Mouse (Mus musculus) gastrocnemius, postnatal 14 days (tissue): Measurements from ENCODE around the gene Fbxw24. TPM values are rescaled to one million over a fixed set of nuclear protein-coding genes. Genes with fewer than 3 reads are reported as not detected.
"Not testable (repeated sequence)": the region's sequence is repeated elsewhere in the genome, so short reads cannot be mapped to it uniquely, and the experiment has no call there.

Experiments
- DNase-seq: peaks from one replicate; pipeline ENCODE4 v3.0.0; 2021; ENCODE audit warnings: mixed read lengths
- intact Hi-C: fragments of 180-260 bp; cut with DNase I; formaldehyde crosslinking; loops from one replicate; pipeline ENCODE4 v1.15.1; 2025; ENCODE audit warnings: low total_unique reads
- long read RNA-seq, 2 experiments: library from polyadenylated mRNA; stranded (forward); transcript quantifications; one replicate each; pipeline ENCODE4 v2.0.0; 2021
- total RNA-seq, 2 experiments: library from RNA; stranded (reverse); gene quantifications; 2 replicates each; pipeline ENCODE4 v1.2.3; 2021

The Fbxw24 gene
- not detected for total RNA-seq
- long read RNA-seq, experiment 1, result 0 reads
- long read RNA-seq, experiment 2, result 0 reads

DNA sequence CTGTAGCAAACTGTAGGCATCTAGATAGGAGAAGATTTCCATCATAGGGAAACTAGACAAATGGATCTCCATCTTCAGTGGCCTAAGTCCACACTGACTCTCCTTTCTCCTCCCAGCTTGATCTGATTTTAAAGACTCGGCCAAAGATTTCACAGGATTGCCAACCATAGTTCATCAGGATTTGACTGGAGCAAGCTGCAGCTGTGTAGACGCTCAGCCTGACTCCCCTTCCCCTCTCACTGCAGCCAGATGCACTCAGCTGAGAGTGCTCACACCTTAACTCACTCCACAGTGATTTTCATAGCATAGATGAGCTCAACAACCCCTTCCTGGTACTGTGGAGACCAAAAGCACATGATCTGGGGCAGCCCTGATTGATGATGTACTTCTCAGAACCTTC is at the start of gene Fbxw24:
Fbxw24 (minus strand) TSS at position 101 of the 400 bp plus-strand sequence.
- intact Hi-C loops, DNase-seq: not testable (repeated sequence)

- intact Hi-C loops, DNase-seq: not testable (repeated sequence)
These were observed 38.7 kb upstream of the Fbxw24 start, which contains the start of gene Fbxw25 for GRCm38 (mm10) chr9:109664552-109664951. Fbxw25 (minus strand) TSS chr9:109664652.

GRCm38 (mm10) chr9:109606837-109607236 is 19.0 kb downstream of the Fbxw24 start:
- intact Hi-C loops, DNase-seq: not testable (repeated sequence)

DNA sequence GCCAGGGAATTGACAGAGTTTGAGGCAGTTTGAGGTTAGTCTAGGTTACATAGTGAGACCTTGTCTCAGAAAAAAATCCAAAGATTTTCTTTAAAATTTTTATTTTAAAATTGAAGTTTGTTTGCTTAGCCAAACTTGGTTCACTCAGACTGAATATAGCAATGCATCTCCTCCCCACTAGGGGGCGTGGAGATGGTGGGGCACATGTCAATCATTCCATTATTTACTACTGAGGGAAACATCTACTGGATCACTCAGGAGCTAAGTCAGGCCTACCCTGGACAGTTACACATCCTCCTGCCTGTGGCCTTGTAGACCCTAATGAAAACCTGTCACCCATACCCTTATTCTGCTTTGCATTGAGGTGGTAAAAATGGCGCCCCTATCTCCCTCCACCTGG is 23.7 kb downstream of the Fbxw24 start:
- DNase-seq, intact Hi-C loops: not testable (repeated sequence)

- intact Hi-C loops, result no loop called here
These were observed 28.6 kb downstream of the Fbxw24 start for GRCm38 (mm10) chr9:109597226-109597625.

DNA sequence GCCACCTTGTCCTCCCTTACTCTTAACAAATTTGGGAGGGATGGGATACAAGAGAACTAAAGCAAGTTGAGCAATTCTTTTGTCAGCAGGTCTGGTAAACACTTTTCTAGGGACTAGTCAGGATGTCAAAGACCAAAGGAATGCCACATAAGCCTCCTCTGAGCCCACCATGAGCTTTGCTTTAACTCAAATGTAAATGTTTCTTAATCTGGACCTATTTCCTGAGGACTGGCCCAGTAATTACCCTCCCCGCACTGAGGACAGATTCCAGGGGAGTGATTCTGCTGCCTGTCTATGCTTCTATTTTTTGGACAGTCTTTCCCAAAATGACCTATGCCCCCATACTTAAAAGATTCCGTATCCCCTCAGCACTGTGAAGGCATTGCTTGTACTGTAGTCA is 31.0 kb downstream of the Fbxw24 start:
- intact Hi-C loops, result no loop called here
- DNase-seq, result no peak

More at GRCm38 (mm10) chr9:109597226-109597625, 28.6 kb downstream of the Fbxw24 start:
- DNase-seq, result no peak

GRCm38 (mm10) chr9:109568162-109568561 is 57.7 kb downstream of the Fbxw24 start, which contains the start of gene Fbxw15:
Fbxw15 (minus strand) TSS chr9:109568262.
- DNase-seq, intact Hi-C loops: not testable (repeated sequence)

GRCm38 (mm10) chr9:109565546-109565945 is 60.3 kb downstream of the Fbxw24 start:
- intact Hi-C loops, result no loop called here
- DNase-seq, result no peak

DNA sequence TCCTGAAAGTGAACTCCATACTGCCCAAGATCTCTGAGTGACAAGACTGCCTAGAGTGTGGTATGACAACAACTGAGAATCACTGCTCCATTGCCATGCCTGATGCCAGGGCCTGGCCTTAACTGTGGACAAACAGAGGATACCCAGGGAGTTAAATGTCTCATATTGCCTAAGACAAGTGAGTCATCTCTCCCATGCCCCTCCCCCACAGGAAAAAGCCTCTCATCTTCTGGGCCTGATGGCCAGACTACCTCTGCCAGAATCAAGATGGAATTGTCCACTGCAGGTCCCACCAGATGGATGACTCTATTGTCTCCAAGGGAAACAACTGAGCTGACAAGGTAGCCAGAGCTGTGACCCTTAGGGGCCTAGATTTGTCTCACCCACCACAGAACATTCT is 63.8 kb downstream of the Fbxw24 start:
- DNase-seq, intact Hi-C loops: not testable (repeated sequence)

DNA sequence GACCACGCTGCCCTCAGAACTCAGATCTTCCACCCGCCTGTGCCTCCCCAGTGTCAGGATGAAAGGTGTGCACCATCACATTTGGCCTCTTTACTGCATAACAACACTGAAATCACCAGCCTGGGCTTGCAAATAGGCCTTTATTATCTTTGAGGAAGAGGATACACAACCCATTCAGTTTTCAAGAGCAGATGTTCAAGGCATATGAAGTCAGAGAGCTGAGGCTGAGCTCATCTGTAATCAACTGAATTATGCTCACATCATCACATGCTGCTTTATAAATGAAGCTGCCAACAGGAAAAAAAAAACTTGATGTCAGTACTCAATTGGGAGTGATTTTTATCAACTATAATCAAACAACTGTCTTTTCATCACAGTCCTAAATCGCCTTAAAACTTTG is 73.4 kb downstream of the Fbxw24 start:
- no peak for DNase-seq
- intact Hi-C loops, result no loop called here

Other genes with a start within 250 kb of the Fbxw24 start
- gene Fbxw22, start 221.8 kb downstream of the Fbxw24 start, total RNA-seq, result not detected
- not detected for gene Fbxw16, start 176.9 kb downstream of the Fbxw24 start, total RNA-seq
- gene Fbxw19, start 130.2 kb downstream of the Fbxw24 start, total RNA-seq, result not detected
- gene Fbxw15, start 57.8 kb downstream of the Fbxw24 start, total RNA-seq, result not detected
- not detected for gene Fbxw25, start 38.6 kb upstream of the Fbxw24 start, total RNA-seq
- not detected for gene Fbxw18, start 76.6 kb upstream of the Fbxw24 start, total RNA-seq
- not detected for gene Fbxw26, start 120.0 kb upstream of the Fbxw24 start, total RNA-seq
- gene Fbxw27, start 164.6 kb upstream of the Fbxw24 start, total RNA-seq, result not detected
- not detected for gene Spink8, start 186.2 kb upstream of the Fbxw24 start, total RNA-seq
- gene Nme6, start 206.7 kb upstream of the Fbxw24 start, total RNA-seq, result 10 to 100 TPM; 18.9 to 20.6 TPM
- not detected for gene Camp, start 223.6 kb upstream of the Fbxw24 start, total RNA-seq
- gene Cdc25a, start 249.5 kb upstream of the Fbxw24 start, total RNA-seq, result 1 to 10 TPM; 3.9 to 4.8 TPM